Mouse (Mus musculus): Measurements from ENCODE around the gene Plpp2. TPM values are rescaled to one million over a fixed set of nuclear protein-coding genes. Genes with fewer than 3 reads are reported as not detected.

The Plpp2 gene
- total and polyA plus RNA-seq, 3 experiments: 11.5 to 19.3 (median 13.9) TPM

DNA sequence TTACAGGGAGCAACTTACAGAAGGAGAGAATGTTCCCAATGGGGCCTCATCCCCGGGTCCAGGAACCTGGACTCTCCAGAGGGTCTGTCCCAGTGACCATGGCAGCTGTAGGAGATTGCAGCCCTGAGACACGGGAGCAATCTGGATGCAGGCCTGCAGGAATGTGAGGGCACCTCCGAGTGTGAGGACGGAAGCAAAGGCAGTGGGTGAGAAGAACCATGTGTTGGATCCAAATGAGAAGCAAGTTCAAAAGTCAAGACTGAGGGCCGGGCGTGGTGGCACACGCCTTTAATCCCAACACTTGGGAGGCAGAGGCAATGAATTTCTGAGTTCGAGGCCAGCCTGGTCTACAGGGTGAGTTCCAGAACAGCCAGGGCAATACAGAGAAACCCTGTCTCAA, 47.9 kb upstream of the Plpp2 start:
- no peak overlapping the region for H3K27ac ChIP-seq (ENCODE audit: insufficient read depth, low read depth)
- H3K9me3 ChIP-seq (replicated peaks; ENCODE audit: low read length): peaks cover 2% of the 10 kb centered on the region
- peaks cover 37% of the 10 kb centered on the region for H3K27me3 ChIP-seq (replicated peaks)
- H3K4me2 ChIP-seq (ENCODE audit: insufficient read depth, low read depth, poor library complexity, severe bottlenecking): no peak overlapping the region
- dilution Hi-C loops (cut with MboI; ENCODE audit: extremely low pct_ligation_motif_present, extremely low pct_unique_long_range_greater_than_20kb, low sequenced_read_pairs): no loop called here
- H3K4me1 ChIP-seq (ENCODE audit: control insufficient read depth in 1 of 2, insufficient read depth in 2 of 2): peaks cover 4 to 15% of the 10 kb centered on the region in 2 experiments; a peak in 3 of 4 replicates
- H3K4me3 ChIP-seq (replicated peaks in 1 of 3; ENCODE audit: low read depth in 2 of 3, low read length in 2 of 3, poor library complexity in 1 of 3): no peak overlapping the region
- in situ Hi-C loops (cut with MboI; ENCODE audit: low pct_ligation_motif_present, low pct_unique_long_range_greater_than_20kb, low sequenced_read_pairs): no loop called here
- no peak for DNase-seq (ENCODE audit: extremely low read depth)
- no peaks in the 10 kb centered on the region for H3K36me3 ChIP-seq (replicated peaks in 1 of 2; ENCODE audit: control insufficient read depth in 1 of 2, insufficient read depth in 1 of 2, low read length in 1 of 2)
- H3K79me2 ChIP-seq (replicated peaks; ENCODE audit: control insufficient read depth, extremely low read depth, insufficient read depth, poor library complexity, severe bottlenecking): no peaks in the 10 kb centered on the region
- no peak for TF ChIP-seq ZC3H11A (IDR thresholded peaks at IDR 0.05; ENCODE audit: low read depth, low read length)
- no peak for TF ChIP-seq KAT2A (IDR thresholded peaks at IDR 0.05; ENCODE audit: insufficient replicate concordance, low read length)
- no peak for TF ChIP-seq JUND (conservative IDR thresholded peaks at IDR 0.05; ENCODE audit: low read depth, low read length)
- no peak for TF ChIP-seq EP300 (IDR thresholded peaks at IDR 0.05; ENCODE audit: low read length)
- no peak for TF ChIP-seq BHLHE40 (IDR thresholded peaks at IDR 0.05; ENCODE audit: low read depth, low read length)
- no peak for TF ChIP-seq MYC (IDR thresholded peaks at IDR 0.05; ENCODE audit: low read depth, low read length)
- TF ChIP-seq IRF4 (IDR thresholded peaks at IDR 0.05; ENCODE audit: low read depth, low read length): no peak
- TF ChIP-seq MAX (IDR thresholded peaks at IDR 0.05; ENCODE audit: low read length): no peak
- TF ChIP-seq JUN (IDR thresholded peaks at IDR 0.05; ENCODE audit: insufficient read depth, low read depth, low read length): no peak
- TF ChIP-seq USF2 (conservative IDR thresholded peaks at IDR 0.05; ENCODE audit: low read depth, low read length): no peak
- TF ChIP-seq RAD21 (IDR thresholded peaks at IDR 0.05; ENCODE audit: low read depth, low read length): no peak
- TF ChIP-seq ZKSCAN1 (IDR thresholded peaks at IDR 0.05; ENCODE audit: borderline replicate concordance, low read depth, low read length): no peak
- TF ChIP-seq MEF2A (IDR thresholded peaks at IDR 0.05; ENCODE audit: borderline replicate concordance, low read depth, low read length): no peak
- no peak for TF ChIP-seq MAZ (IDR thresholded peaks at IDR 0.05; ENCODE audit: low read depth, low read length)
- TF ChIP-seq SMC3 (IDR thresholded peaks at IDR 0.05; ENCODE audit: low read depth, low read length): no peak
- no peak for TF ChIP-seq SIN3A (IDR thresholded peaks at IDR 0.05; ENCODE audit: low read length)
- no peak overlapping the region for H3K9ac ChIP-seq (ENCODE audit: insufficient read depth, low read depth)

DNA sequence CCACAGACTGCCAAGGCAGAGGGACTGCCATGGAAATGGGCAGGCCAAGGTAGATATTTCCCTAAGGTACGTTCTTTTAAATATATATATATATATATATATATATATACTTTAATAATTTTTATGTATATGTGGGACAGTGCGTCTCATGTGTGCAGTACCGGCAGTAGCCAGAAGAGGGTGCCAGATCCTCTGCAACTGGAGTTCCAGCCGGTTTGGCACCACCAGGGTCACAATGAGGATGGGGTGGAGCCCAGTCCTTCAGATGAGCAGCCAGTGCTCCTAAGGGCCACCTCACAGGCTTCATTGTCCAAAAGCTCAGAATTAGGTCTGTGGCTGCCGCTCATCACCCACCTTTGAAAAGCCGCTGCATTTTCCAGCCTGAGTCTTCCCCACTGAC, 47.2 kb upstream of the Plpp2 start:
- dilution Hi-C loops (cut with MboI; ENCODE audit: extremely low pct_ligation_motif_present, extremely low pct_unique_long_range_greater_than_20kb, low sequenced_read_pairs) (no loop called here), in situ Hi-C loops (cut with MboI; ENCODE audit: low pct_ligation_motif_present, low pct_unique_long_range_greater_than_20kb, low sequenced_read_pairs) (no loop called here)
- Histone ChIP-seq H3K9me3 (replicated peaks; ENCODE audit: low read length) (peaks cover 2% of the 10 kb centered on the region), H3K4me2 (ENCODE audit: insufficient read depth, low read depth, poor library complexity, severe bottlenecking) (no peak overlapping the region), H3K36me3 (replicated peaks in 1 of 2; ENCODE audit: control insufficient read depth in 1 of 2, insufficient read depth in 1 of 2, low read length in 1 of 2) (no peaks in the 10 kb centered on the region), H3K79me2 (replicated peaks; ENCODE audit: control insufficient read depth, extremely low read depth, insufficient read depth, poor library complexity, severe bottlenecking) (no peaks in the 10 kb centered on the region), H3K4me1 (ENCODE audit: control insufficient read depth in 1 of 2, insufficient read depth in 2 of 2) (peaks cover 4 to 15% of the 10 kb centered on the region in 2 experiments; a peak in 3 of 4 replicates), H3K27ac (ENCODE audit: insufficient read depth, low read depth) (no peak overlapping the region), H3K4me3 (replicated peaks in 1 of 3; ENCODE audit: low read depth in 2 of 3, low read length in 2 of 3, poor library complexity in 1 of 3) (no peak overlapping the region), H3K27me3 (replicated peaks) (peaks cover 39% of the 10 kb centered on the region), H3K9ac (ENCODE audit: insufficient read depth, low read depth) (no peak overlapping the region)
- DNase-seq (ENCODE audit: extremely low read depth): peak; percentile 58
- peak; percentile 35 for TF ChIP-seq SMC3 (IDR thresholded peaks at IDR 0.05; ENCODE audit: low read depth, low read length)
- peak; percentile 54 to 69 for TF ChIP-seq CTCF (conservative IDR thresholded peaks at IDR 0.05 in 1 of 2, IDR thresholded peaks at IDR 0.05 in 1 of 2; ENCODE audit: low read depth in 2 of 2, low read length in 2 of 2)
- no peak for TF ChIP-seq RCOR1 (conservative IDR thresholded peaks at IDR 0.05; ENCODE audit: low read depth, low read length)
- no peak for TF ChIP-seq EP300 (IDR thresholded peaks at IDR 0.05; ENCODE audit: low read length)
- TF ChIP-seq RAD21 (IDR thresholded peaks at IDR 0.05; ENCODE audit: low read depth, low read length): peak; percentile 58

All from CH12.LX (cell line).